Mouse (Mus musculus): ENCODE results near the gene Mex3b. TPM values are rescaled to one million over a fixed set of nuclear protein-coding genes. Genes with fewer than 3 reads are reported as not detected.

Gene Mex3b
- 12.5 TPM for polyA plus RNA-seq (2012; fragmentation: generic; extraction: Trizol)
- long read RNA-seq, experiment 1, partial matches to known transcripts = 0 of 1 reads
- long read RNA-seq, experiment 1, other reads (novel, unspliced or antisense) = 1 of 1 reads
- long read RNA-seq, experiment 2, partial matches to known transcripts = 5 of 6 reads
- long read RNA-seq, experiment 2, other reads (novel, unspliced or antisense) = 0 of 6 reads

- Histone ChIP-seq H3K79me2 (ENCODE audit: control insufficient read depth, insufficient read depth) (peaks cover 34% of the 10 kb centered on the region), H3K27me3 (ENCODE audit: control insufficient read depth, insufficient read depth, insufficient read length) (no peaks in the 10 kb centered on the region), H3K4me3 (ENCODE audit: insufficient read depth, poor library complexity, severe bottlenecking) (peak within 1 kb of the TSS; percentile 63), H3ac (ENCODE audit: control insufficient read depth, insufficient read length, low read depth) (peak within 1 kb of the TSS; percentile 91), H3K79me3 (ENCODE audit: low read depth) (peaks cover 22% of the 10 kb centered on the region), H3K36me3 (ENCODE audit: control insufficient read depth, insufficient read depth) (peaks cover 23% of the 10 kb centered on the region)
- TF ChIP-seq CTCF (IDR thresholded peaks at IDR 0.05; ENCODE audit: control insufficient read depth, insufficient read depth, insufficient read length) = no peak
Measured at GRCm38 (mm10) chr7:82867271-82868121, at the start of gene Mex3b. Mex3b (plus strand) TSS chr7:82867333.

DNA sequence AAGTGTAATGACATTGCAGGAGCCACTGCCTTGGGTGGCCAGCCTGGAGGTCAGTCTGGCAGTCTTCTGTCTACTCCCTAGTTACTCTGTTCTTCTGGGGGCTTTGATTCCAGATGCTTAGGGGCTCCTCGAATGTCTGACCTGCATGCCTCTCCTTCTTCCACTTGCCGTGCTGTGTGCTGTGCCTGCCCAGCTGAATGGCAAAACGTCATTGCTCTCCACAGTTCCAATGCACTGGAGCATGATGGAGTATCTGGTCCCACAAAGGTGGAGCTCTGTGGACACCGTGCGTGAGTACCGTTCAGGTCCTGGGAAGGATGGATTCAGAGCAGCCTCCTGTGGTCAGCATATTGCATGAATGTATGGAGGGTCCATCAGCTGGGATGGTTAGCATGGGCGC lies 47.6 kb upstream of the Mex3b start:
- TF ChIP-seq CTCF (IDR thresholded peaks at IDR 0.05; ENCODE audit: control insufficient read depth, insufficient read depth, insufficient read length) (no peak), CEBPB (IDR thresholded peaks at IDR 0.05; ENCODE audit: low read depth) (no peak), USF1 (IDR thresholded peaks at IDR 0.05; ENCODE audit: low read depth) (no peak), MYOG (IDR thresholded peaks at IDR 0.05; ENCODE audit: control insufficient read depth, extremely low read depth, insufficient read length) (no peak), MAX (IDR thresholded peaks at IDR 0.05) (no peak), FOSL1 (IDR thresholded peaks at IDR 0.05; ENCODE audit: insufficient read depth, low read length, poor library complexity, severe bottlenecking) (no peak), MYOD1 (IDR thresholded peaks at IDR 0.05; ENCODE audit: control insufficient read depth, insufficient read length, low read depth) (no peak)

GRCm38 (mm10) chr7:82820661-82821060 lies 46.5 kb upstream of the Mex3b start:
- Histone ChIP-seq H3K79me2 (ENCODE audit: control insufficient read depth, insufficient read depth) (no peaks in the 10 kb centered on the region), H3K79me3 (ENCODE audit: low read depth) (no peaks in the 10 kb centered on the region), H3K27me3 (ENCODE audit: control insufficient read depth, insufficient read depth, insufficient read length) (no peaks in the 10 kb centered on the region), H3K4me3 (ENCODE audit: insufficient read depth, poor library complexity, severe bottlenecking) (no peak overlapping the region), H3K36me3 (ENCODE audit: control insufficient read depth, insufficient read depth) (no peaks in the 10 kb centered on the region), H3ac (ENCODE audit: control insufficient read depth, insufficient read length, low read depth) (no peak overlapping the region)
- no peak for TF ChIP-seq MYOD1 (IDR thresholded peaks at IDR 0.05; ENCODE audit: control insufficient read depth, insufficient read length, low read depth)
- TF ChIP-seq CTCF (IDR thresholded peaks at IDR 0.05; ENCODE audit: control insufficient read depth, insufficient read depth, insufficient read length) = no peak
- TF ChIP-seq CEBPB (IDR thresholded peaks at IDR 0.05; ENCODE audit: low read depth) = no peak
- TF ChIP-seq MYOG (IDR thresholded peaks at IDR 0.05; ENCODE audit: control insufficient read depth, extremely low read depth, insufficient read length) = no peak
- no peak for TF ChIP-seq MAX (IDR thresholded peaks at IDR 0.05)

More for the DNA sequence above, 47.6 kb upstream of the Mex3b start:
- H3K79me3 ChIP-seq (ENCODE audit: low read depth) = no peaks in the 10 kb centered on the region
- H3K27me3 ChIP-seq (ENCODE audit: control insufficient read depth, insufficient read depth, insufficient read length) = no peaks in the 10 kb centered on the region
- no peak overlapping the region for H3K4me3 ChIP-seq (ENCODE audit: insufficient read depth, poor library complexity, severe bottlenecking)
- H3ac ChIP-seq (ENCODE audit: control insufficient read depth, insufficient read length, low read depth) = no peak overlapping the region
- no peaks in the 10 kb centered on the region for H3K36me3 ChIP-seq (ENCODE audit: control insufficient read depth, insufficient read depth)
- H3K79me2 ChIP-seq (ENCODE audit: control insufficient read depth, insufficient read depth) = no peaks in the 10 kb centered on the region

- TF ChIP-seq USF1 (IDR thresholded peaks at IDR 0.05; ENCODE audit: low read depth) (no peak), FOSL1 (IDR thresholded peaks at IDR 0.05; ENCODE audit: insufficient read depth, low read length, poor library complexity, severe bottlenecking) (no peak), MYOG (IDR thresholded peaks at IDR 0.05; ENCODE audit: control insufficient read depth, extremely low read depth, insufficient read length) (no peak), CEBPB (IDR thresholded peaks at IDR 0.05; ENCODE audit: low read depth) (no peak), MAX (IDR thresholded peaks at IDR 0.05) (no peak), CTCF (IDR thresholded peaks at IDR 0.05; ENCODE audit: control insufficient read depth, insufficient read depth, insufficient read length) (no peak), MYOD1 (IDR thresholded peaks at IDR 0.05; ENCODE audit: control insufficient read depth, insufficient read length, low read depth) (no peak)
- Histone ChIP-seq H3K36me3 (ENCODE audit: control insufficient read depth, insufficient read depth) (no peaks in the 10 kb centered on the region), H3ac (ENCODE audit: control insufficient read depth, insufficient read length, low read depth) (no peak overlapping the region), H3K79me3 (ENCODE audit: low read depth) (no peaks in the 10 kb centered on the region), H3K4me3 (ENCODE audit: insufficient read depth, poor library complexity, severe bottlenecking) (no peak overlapping the region), H3K27me3 (ENCODE audit: control insufficient read depth, insufficient read depth, insufficient read length) (no peaks in the 10 kb centered on the region), H3K79me2 (ENCODE audit: control insufficient read depth, insufficient read depth) (no peaks in the 10 kb centered on the region)
Measured at GRCm38 (mm10) chr7:82821501-82821900, 45.6 kb upstream of the Mex3b start.

GRCm38 (mm10) chr7:82822528-82822927 lies 44.6 kb upstream of the Mex3b start:
- Histone ChIP-seq H3K79me3 (ENCODE audit: low read depth) (no peaks in the 10 kb centered on the region), H3K36me3 (ENCODE audit: control insufficient read depth, insufficient read depth) (no peaks in the 10 kb centered on the region), H3ac (ENCODE audit: control insufficient read depth, insufficient read length, low read depth) (no peak overlapping the region), H3K27me3 (ENCODE audit: control insufficient read depth, insufficient read depth, insufficient read length) (no peaks in the 10 kb centered on the region), H3K4me3 (ENCODE audit: insufficient read depth, poor library complexity, severe bottlenecking) (no peak overlapping the region), H3K79me2 (ENCODE audit: control insufficient read depth, insufficient read depth) (no peaks in the 10 kb centered on the region)
- no peak for TF ChIP-seq USF1 (IDR thresholded peaks at IDR 0.05; ENCODE audit: low read depth)
- TF ChIP-seq CTCF (IDR thresholded peaks at IDR 0.05; ENCODE audit: control insufficient read depth, insufficient read depth, insufficient read length) = no peak
- TF ChIP-seq MYOG (IDR thresholded peaks at IDR 0.05; ENCODE audit: control insufficient read depth, extremely low read depth, insufficient read length) = no peak
- no peak for TF ChIP-seq FOSL1 (IDR thresholded peaks at IDR 0.05; ENCODE audit: insufficient read depth, low read length, poor library complexity, severe bottlenecking)
- no peak for TF ChIP-seq MAX (IDR thresholded peaks at IDR 0.05)

DNA sequence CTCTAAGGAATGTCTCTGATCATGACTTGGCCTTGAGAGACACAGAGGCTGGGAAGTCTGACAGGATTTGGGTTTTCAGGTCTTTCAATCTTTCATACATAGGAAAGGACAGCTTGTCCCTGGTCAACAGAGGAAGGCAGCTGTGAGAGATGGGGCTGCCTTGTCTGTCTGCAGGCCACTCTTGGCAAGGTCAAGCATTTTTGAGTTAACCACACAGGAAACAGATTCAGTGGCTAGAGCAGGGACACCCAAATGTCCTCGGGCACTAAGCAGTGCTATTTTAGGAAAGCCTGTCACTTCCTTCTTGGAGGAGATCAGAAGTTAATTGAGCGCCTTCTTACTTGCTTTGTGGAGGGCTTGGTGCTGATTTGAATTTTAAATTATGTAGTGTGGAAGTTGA lies 38.9 kb upstream of the Mex3b start:
- no peaks in the 10 kb centered on the region for H3K36me3 ChIP-seq (ENCODE audit: control insufficient read depth, insufficient read depth)
- TF ChIP-seq FOSL1 (IDR thresholded peaks at IDR 0.05; ENCODE audit: insufficient read depth, low read length, poor library complexity, severe bottlenecking) (no peak), USF1 (IDR thresholded peaks at IDR 0.05; ENCODE audit: low read depth) (no peak), CEBPB (IDR thresholded peaks at IDR 0.05; ENCODE audit: low read depth) (no peak), MAX (IDR thresholded peaks at IDR 0.05) (no peak), MYOD1 (IDR thresholded peaks at IDR 0.05; ENCODE audit: control insufficient read depth, insufficient read length, low read depth) (no peak), MYOG (IDR thresholded peaks at IDR 0.05; ENCODE audit: control insufficient read depth, extremely low read depth, insufficient read length) (no peak), CTCF (IDR thresholded peaks at IDR 0.05; ENCODE audit: control insufficient read depth, insufficient read depth, insufficient read length) (no peak)
- H3K4me3 ChIP-seq (ENCODE audit: insufficient read depth, poor library complexity, severe bottlenecking) = no peak overlapping the region
- H3K79me2 ChIP-seq (ENCODE audit: control insufficient read depth, insufficient read depth) = no peaks in the 10 kb centered on the region
- H3K27me3 ChIP-seq (ENCODE audit: control insufficient read depth, insufficient read depth, insufficient read length) = no peaks in the 10 kb centered on the region
- H3K79me3 ChIP-seq (ENCODE audit: low read depth) = no peaks in the 10 kb centered on the region
- no peak overlapping the region for H3ac ChIP-seq (ENCODE audit: control insufficient read depth, insufficient read length, low read depth)
